Mouse (Mus musculus): ENCODE measurements at regions not wholly inside any gene's neighbourhood (a gene's known extent, or its start where the extent isn't known, plus 50 kb on each side); places are given as distances from the start of the nearest gene placed in this dataset.

DNA sequence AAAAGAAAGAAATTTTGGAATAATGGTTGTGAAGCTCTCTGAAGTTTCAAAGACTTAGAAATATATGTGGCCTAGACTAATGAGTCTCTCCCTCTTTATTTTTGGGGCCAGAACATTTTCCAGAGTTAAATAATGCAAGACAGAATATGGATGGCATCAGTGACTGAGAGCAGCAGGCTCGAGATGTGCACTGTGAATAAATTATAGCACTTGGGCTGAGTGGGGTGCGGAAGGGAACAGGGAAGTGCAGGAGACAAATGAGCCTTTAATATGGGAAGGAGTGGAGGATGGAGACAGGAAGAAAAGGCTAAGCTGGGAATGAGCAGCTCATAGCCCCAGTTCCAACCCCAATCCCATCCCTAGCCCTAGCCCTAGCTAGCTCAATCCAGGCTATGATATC lies 108.0 kb upstream of the Plxna4 start:
- Histone ChIP-seq H3K4me2 (no peak overlapping the region), H3K9ac (no peak overlapping the region), H3K27ac (no peak overlapping the region), H3K36me3 (no peaks in the 10 kb centered on the region), H3K4me3 (replicated peaks) (no peak overlapping the region), H3K27me3 (no peaks in the 10 kb centered on the region), H3K4me1 (no peaks in the 10 kb centered on the region), H3K9me3 (replicated peaks) (no peaks in the 10 kb centered on the region)
- WGBS: 76% methylated on average over 2 of the region's 2 CpGs
- ATAC-seq (replicated peaks; ENCODE audit: low FRiP score): no peak

DNA sequence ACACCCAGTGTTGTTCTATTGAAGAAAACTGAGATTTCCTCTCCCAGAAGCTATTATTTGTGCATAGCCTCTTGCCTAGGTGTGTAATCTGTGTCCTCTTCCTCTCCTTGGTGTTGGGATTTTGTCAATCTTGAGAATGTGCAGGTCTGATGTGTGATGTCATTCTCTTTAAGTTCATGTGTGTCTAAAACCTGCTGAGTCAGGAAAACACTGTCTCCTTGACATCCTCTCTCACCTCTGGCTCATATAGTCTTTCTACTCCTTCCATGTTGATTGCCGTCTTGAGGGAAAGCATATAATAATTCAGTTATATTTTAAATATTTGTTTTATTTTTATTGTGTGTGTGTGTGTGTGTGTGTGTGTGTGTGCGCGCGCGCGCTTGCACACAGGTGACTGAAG lies 84.6 kb upstream of the Plxna4 start:
- Histone ChIP-seq H3K9me3 (replicated peaks) (no peaks in the 10 kb centered on the region), H3K36me3 (no peaks in the 10 kb centered on the region), H3K27ac (no peak overlapping the region), H3K27me3 (no peaks in the 10 kb centered on the region), H3K4me1 (no peaks in the 10 kb centered on the region), H3K4me3 (replicated peaks) (no peak overlapping the region), H3K4me2 (no peak overlapping the region), H3K9ac (no peak overlapping the region)
- WGBS: 98% methylated on average over 6 of the region's 6 CpGs
- no peak for ATAC-seq (replicated peaks; ENCODE audit: low FRiP score)

DNA sequence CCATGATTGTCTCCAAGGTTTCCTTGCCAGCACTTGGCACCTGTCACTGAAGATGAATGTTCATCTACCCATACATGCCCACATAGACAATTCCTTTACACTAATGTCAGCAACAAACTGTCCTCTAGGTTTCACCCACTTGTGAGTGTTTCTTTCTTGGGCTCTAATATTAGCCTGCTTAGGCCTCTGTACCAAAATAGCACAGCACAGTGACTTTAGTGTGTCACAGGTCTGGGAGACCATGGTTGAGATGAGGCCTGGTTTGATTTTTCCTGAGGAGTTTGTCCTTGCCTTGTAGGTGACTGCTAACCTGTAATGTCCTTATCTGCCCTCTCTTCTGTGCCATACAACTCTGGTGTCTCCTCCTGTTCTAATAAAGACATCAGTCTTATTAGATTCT lies 71.8 kb upstream of the Plxna4 start:
- ATAC-seq (replicated peaks; ENCODE audit: low FRiP score): no peak
- no peaks in the 10 kb centered on the region for H3K4me1 ChIP-seq

DNA sequence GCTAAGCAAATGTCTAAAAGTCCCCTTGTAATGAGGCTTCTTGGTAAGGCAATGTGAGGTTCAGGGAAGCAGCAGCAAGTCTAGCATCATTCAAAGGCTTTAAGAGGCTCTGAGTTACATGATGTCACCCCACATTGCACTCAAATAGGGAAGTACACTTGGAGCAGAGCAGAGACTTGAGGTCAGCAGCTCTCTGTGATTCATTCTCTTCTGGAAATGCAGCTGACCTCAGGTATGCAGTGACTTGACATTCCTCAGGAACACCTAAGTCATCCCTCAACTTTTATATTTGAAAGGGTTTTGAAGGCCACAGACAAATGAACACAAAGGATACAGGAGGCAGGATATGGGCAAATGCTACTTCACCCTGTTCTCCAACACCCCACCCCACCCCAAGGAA lies 69.4 kb upstream of the Plxna4 start:
- Histone ChIP-seq H3K4me2 (no peak overlapping the region), H3K27ac (no peak overlapping the region), H3K36me3 (no peaks in the 10 kb centered on the region), H3K9me3 (replicated peaks) (no peaks in the 10 kb centered on the region), H3K4me3 (replicated peaks) (no peak overlapping the region), H3K27me3 (no peaks in the 10 kb centered on the region), H3K4me1 (no peaks in the 10 kb centered on the region), H3K9ac (no peak overlapping the region)
- no peak for ATAC-seq (replicated peaks; ENCODE audit: low FRiP score)

More for the DNA sequence above, 71.8 kb upstream of the Plxna4 start:
- Histone ChIP-seq H3K9ac (no peak overlapping the region), H3K4me2 (no peak overlapping the region), H3K27me3 (no peaks in the 10 kb centered on the region), H3K36me3 (no peaks in the 10 kb centered on the region), H3K27ac (no peak overlapping the region), H3K4me3 (replicated peaks) (no peak overlapping the region), H3K9me3 (replicated peaks) (no peaks in the 10 kb centered on the region)

DNA sequence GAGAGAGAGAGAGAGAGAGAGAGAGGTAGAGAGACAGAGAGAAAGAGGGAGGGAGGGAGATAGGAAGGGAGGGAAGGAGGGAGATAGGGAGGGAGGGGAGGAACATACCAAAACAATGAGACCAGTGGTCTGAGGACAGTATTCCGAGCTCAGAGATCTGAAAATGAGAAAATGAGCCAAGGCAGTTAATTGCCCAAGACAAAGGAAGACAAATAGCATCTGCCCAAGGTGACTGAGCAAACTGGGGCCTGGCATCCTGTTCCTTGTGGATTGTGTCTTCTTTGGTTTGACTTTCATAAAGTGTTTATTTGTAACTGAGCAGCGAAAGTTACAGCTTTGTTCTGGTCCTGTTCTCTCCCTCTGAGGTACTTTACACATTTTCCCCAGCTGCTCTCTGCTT lies 66.2 kb upstream of the Plxna4 start:
- no peak overlapping the region for H3K27ac ChIP-seq

DNA sequence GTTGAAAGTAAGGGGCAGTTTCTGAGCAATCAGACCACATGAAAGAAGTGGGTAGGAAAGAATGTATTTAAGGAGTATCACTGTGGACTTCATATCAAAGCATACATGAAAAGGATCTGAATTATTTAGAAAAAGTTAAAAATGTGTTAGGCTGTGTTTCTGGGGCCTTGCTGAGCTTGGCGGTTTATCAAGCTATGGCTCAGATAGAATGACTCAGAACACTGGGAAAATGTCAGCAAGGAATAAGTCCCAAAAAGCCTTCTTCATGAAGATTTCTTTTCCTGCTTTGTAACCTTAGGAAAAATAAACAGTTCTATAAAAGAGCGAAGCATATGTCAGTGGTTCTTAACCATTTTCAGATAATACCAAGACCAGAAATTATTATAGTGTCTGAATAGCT lies 56.0 kb upstream of the Plxna4 start:
- 97% methylated on average over 2 of the region's 2 CpGs for WGBS
- no peak for ATAC-seq (replicated peaks; ENCODE audit: low FRiP score)
- H3K9ac ChIP-seq: no peak overlapping the region
- H3K4me2 ChIP-seq: no peak overlapping the region
- H3K27ac ChIP-seq: no peak overlapping the region
- no peaks in the 10 kb centered on the region for H3K9me3 ChIP-seq (replicated peaks)
- no peaks in the 10 kb centered on the region for H3K27me3 ChIP-seq
- no peak overlapping the region for H3K4me3 ChIP-seq (replicated peaks)
- no peaks in the 10 kb centered on the region for H3K36me3 ChIP-seq
- no peaks in the 10 kb centered on the region for H3K4me1 ChIP-seq

More for the DNA sequence above, 66.2 kb upstream of the Plxna4 start:
- H3K4me3 ChIP-seq (replicated peaks): no peak overlapping the region
- H3K4me1 ChIP-seq: no peaks in the 10 kb centered on the region
- no peaks in the 10 kb centered on the region for H3K27me3 ChIP-seq
- H3K9ac ChIP-seq: no peak overlapping the region
- no peak for ATAC-seq (replicated peaks; ENCODE audit: low FRiP score)
- no peaks in the 10 kb centered on the region for H3K9me3 ChIP-seq (replicated peaks)
- H3K36me3 ChIP-seq: no peaks in the 10 kb centered on the region
- no peak overlapping the region for H3K4me2 ChIP-seq
- 39% methylated on average over 2 of the region's 2 CpGs for WGBS

DNA sequence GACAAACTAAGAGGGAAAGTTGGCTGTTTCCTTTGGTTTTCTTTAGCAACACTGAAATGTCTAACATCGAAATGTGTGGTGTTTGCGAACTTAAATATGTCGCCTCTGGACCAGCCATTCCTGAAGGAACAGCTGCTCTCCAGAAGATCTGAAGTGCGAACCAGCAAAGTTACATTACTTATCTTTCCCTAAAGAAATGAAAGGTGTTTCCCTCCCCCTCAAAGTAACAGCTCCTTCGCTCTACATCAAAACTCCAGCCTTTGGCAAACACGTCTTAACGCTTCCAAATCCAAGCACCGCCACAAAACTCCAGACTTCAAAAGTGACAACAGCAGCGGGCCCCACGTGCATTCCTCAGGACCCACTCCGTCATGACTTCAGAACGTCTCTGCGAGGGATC lies 50.9 kb upstream of the Plxna4 start:
- H3K4me3 ChIP-seq (replicated peaks): no peak overlapping the region
- 82% methylated on average over 13 of the region's 13 CpGs for WGBS
- no peaks in the 10 kb centered on the region for H3K9me3 ChIP-seq (replicated peaks)
- H3K27ac ChIP-seq: no peak overlapping the region
- no peak overlapping the region for H3K9ac ChIP-seq
- H3K4me2 ChIP-seq: no peak overlapping the region
- no peak for ATAC-seq (replicated peaks; ENCODE audit: low FRiP score)
- no peaks in the 10 kb centered on the region for H3K36me3 ChIP-seq
- no peaks in the 10 kb centered on the region for H3K27me3 ChIP-seq
- no peaks in the 10 kb centered on the region for H3K4me1 ChIP-seq

All from kidney, embryonic 15.5 days (tissue).